Mouse (Mus musculus) intestine, embryonic 16.5 days (tissue): Measurements from ENCODE around the gene Ppp1r36. TPM values are rescaled to one million over a fixed set of nuclear protein-coding genes. Genes with fewer than 3 reads are reported as not detected.

Experiments used
- ATAC-seq: fragments of 200-750 bp; cut with Nextera tagmentation; 2 replicates; pipeline ENCODE4 v1.8.0; 2017; ENCODE audit warnings: moderate TSS enrichment, moderate library complexity
- H3K27ac ChIP-seq: fragments of 300-500 bp; sonication (generic); 2 replicates; pipeline ENCODE4 v1.5.1; 2014; ENCODE audit warnings: mild to moderate bottlenecking, low read length
- H3K27me3 ChIP-seq: fragments of 300-500 bp; sonication (generic); replicated peaks from 2 replicates; pipeline ENCODE4 v1.6.1; 2014; ENCODE audit warnings: low read length, control low read depth, mixed read lengths; ENCODE audit not compliant: control insufficient read depth, insufficient read depth
- H3K36me3 ChIP-seq: fragments of 300-500 bp; sonication (generic); 2 replicates; pipeline ENCODE4 v1.6.1; 2014; ENCODE audit warnings: low read length, control low read depth; ENCODE audit not compliant: control insufficient read depth, insufficient read depth
- H3K4me1 ChIP-seq: fragments of 300-500 bp; sonication (generic); 2 replicates; pipeline ENCODE4 v1.6.1; 2014; ENCODE audit warnings: low read length, control low read depth, mixed read lengths; ENCODE audit not compliant: control insufficient read depth, insufficient read depth
- H3K4me2 ChIP-seq: fragments of 300-500 bp; sonication (generic); 2 replicates; pipeline ENCODE4 v1.6.1; 2014; ENCODE audit warnings: low read depth, low read length, control low read depth
- H3K4me3 ChIP-seq: fragments of 300-500 bp; sonication (generic); 2 replicates; pipeline ENCODE4 v1.5.1; 2014; ENCODE audit warnings: mild to moderate bottlenecking, low read length
- H3K9ac ChIP-seq: fragments of 300-500 bp; sonication (generic); 2 replicates; pipeline ENCODE4 v1.6.1; 2014; ENCODE audit warnings: low read depth, low read length
- H3K9me3 ChIP-seq: fragments of 300-500 bp; sonication (generic); 2 replicates; pipeline ENCODE4 v1.6.1; 2016; ENCODE audit warnings: low read length, control low read depth; ENCODE audit not compliant: control insufficient read depth
- WGBS: fragments of 180-500 bp; shearing (Covaris S2); extraction: QIAGEN DNeasy Blood & Tissue Kit; methylation state at CpG from one replicate; pipeline ENCODE4 v1.1.7; 2014; 5-methylcytosine and 5-hydroxymethylcytosine counted together
- polyA plus RNA-seq: library from polyadenylated mRNA; unstranded; fragments of >200 nt; fragmentation: Nextera tagmentation; extraction: Ambion mirVana; gene quantifications from 2 replicates; pipeline ENCODE4 v1.2.1, GENCODE M21; 2015

Gene Ppp1r36
- polyA plus RNA-seq, 1 experiment from 2014 or later: 1.5 TPM

DNA sequence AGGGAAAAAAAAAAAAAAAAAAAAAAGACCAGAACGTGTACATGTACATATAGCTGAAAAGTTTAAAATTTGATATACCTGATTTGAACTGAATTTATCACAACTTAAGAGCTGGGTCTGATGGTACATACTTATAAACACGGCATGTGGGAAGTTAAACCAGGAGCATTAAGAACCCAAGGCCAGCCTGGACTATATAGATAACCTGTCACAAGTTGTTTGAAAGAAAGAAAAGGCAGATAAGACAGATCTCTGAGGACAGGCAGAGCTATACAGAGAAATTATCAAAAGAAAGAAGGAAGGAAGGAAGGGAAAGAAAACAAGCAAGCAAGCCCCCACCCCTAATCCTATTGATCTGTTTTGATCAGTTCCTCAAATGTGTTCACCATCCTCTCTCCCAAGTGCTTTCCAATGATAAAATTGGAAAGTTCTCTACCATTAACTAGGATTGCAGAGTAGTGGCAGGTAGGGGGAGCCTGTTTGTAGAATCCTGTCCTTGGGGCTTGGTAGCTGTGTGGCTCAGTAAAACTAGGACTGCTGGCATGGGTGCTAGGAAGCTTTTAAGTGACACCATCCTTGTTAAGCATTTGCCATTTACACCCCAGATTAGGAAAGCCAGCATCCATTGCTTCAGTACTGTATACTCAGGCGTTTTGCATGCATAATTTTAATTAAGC is 25.6 kb upstream of the Ppp1r36 start:
- Histone ChIP-seq H3K27ac (no peak overlapping the region), H3K4me2 (no peak overlapping the region), H3K9me3 (no peaks in the 10 kb centered on the region), H3K4me1 (no peaks in the 10 kb centered on the region), H3K9ac (no peak overlapping the region), H3K27me3 (no peaks in the 10 kb centered on the region), H3K36me3 (no peaks in the 10 kb centered on the region; the same call in 1 of the 2 replicates), H3K4me3 (no peak overlapping the region)
- WGBS: 67% methylated on average over 3 of the region's 3 CpGs
- no peak for ATAC-seq

DNA sequence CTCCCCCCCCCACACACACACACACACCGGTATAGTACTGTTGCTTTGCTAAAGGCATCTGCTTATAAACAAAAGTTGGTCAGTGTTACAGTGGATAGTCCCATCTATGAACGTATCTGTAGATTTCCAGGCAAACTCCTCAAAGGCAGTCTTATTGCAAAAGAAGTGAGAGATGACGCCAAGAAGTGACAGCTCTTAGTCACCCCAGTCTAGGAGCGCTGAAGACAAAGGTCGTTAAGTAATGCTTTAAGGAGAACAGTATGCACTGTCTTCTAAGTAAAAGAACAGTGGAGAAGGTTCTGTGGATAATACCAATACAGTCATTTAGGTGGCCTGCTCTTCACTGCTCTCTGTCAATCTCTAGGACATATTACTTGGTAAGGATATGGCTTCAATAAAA is 24.4 kb upstream of the Ppp1r36 start:
- no peaks in the 10 kb centered on the region for H3K27me3 ChIP-seq
- 76% methylated on average over 5 of the region's 5 CpGs for WGBS
- H3K36me3 ChIP-seq: no peaks in the 10 kb centered on the region; the same call in 1 of the 2 replicates
- no peak overlapping the region for H3K4me3 ChIP-seq
- H3K4me1 ChIP-seq: no peaks in the 10 kb centered on the region
- no peak overlapping the region for H3K27ac ChIP-seq
- no peak overlapping the region for H3K9ac ChIP-seq
- no peak overlapping the region for H3K4me2 ChIP-seq
- no peak for ATAC-seq
- H3K9me3 ChIP-seq: no peaks in the 10 kb centered on the region

DNA sequence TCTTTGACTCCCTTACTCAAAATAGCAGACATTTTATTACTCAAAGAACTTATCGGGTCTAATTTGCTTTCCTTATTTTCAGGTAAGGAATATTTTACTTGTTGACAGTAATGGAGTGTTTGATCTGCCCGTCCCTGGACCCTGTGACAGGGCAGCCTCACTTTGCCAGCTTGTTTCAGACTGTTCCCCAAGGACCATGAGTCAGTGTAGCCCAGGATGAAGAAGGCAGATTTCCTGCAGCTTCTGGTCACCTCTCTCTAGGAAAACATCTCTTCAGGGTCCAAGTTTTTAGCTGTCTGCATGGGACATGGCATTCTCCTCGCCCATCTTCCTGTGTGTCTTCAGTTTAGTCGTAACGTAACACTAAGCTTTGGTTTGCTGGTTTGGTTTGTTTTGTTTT is 20.1 kb upstream of the Ppp1r36 start:
- 90% methylated on average over 5 of the region's 5 CpGs for WGBS
- H3K4me2 ChIP-seq: no peak overlapping the region
- H3K4me1 ChIP-seq: no peaks in the 10 kb centered on the region
- H3K27me3 ChIP-seq: no peaks in the 10 kb centered on the region
- no peaks in the 10 kb centered on the region for H3K9me3 ChIP-seq
- H3K27ac ChIP-seq: no peak overlapping the region
- no peak overlapping the region for H3K4me3 ChIP-seq
- no peak for ATAC-seq
- H3K36me3 ChIP-seq: no peaks in the 10 kb centered on the region
- H3K9ac ChIP-seq: no peak overlapping the region

DNA sequence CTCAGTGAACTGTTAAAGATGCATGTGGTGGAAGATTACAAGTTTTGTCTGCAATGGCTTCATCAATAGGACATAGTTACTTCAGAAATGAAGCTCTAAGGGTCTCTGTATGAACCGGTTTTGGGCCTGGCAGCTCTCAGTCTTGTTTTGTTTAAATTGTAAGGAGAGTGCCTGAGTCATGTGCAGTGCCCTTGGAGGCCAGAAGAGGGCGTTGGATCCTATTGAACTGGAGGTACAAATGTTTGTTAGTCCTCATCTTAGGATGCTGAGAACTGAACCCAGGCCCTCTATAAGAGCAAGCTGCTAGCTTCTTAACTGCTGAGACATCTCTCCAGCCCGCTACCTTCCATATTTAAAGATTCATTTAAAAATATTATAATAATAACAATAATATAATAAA is 15.7 kb upstream of the Ppp1r36 start:
- Histone ChIP-seq H3K4me1 (peaks cover 21% of the 10 kb centered on the region), H3K9me3 (no peaks in the 10 kb centered on the region), H3K36me3 (no peaks in the 10 kb centered on the region), H3K27me3 (peaks cover 19% of the 10 kb centered on the region), H3K4me3 (no peak overlapping the region), H3K9ac (no peak overlapping the region), H3K27ac (no peak overlapping the region), H3K4me2 (no peak overlapping the region)
- 52% methylated on average over 3 of the region's 3 CpGs for WGBS
- ATAC-seq: no peak

DNA sequence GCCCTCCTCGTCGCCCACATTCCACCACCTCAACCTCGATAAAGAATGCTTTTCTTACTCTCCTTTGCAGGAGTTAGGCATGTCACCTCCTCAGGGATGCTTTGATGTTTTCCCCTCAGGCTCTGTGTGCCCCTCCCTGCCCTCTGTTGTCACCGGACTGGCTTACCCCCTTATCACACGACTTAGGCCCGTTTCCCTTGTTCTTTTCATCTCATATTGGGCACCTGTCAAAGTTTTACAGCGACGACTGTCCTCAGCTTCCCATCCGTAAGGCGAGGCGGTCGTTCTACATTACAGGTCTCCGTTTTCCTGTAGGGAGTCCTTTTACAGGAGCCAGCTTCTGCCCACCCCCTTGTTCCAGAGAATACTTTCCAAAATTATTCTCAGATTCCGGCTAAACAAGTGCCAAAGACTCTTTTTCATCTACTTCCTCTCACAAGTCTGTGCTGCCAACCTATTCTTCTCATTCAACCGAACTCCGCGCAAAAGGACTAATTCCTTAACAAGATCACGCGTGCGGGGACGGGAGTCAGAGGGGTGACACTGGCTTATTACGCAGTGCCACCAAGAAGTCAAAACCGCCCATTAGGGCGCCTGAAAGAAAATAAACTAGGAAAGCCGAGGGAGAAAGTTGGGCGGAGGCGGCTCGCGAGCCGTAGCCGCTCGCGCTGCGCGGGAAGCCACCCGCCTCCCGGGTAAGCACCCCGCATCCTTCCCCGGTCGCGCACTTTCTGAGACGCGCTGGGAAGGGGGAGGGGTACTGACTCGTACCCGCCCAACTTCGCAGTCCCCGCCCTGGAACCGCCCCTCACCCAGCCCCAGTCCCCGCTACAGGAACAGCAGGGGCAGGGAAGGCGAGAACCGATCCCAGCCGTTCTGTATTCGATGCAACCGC is 14.1 kb upstream of the Ppp1r36 start:
- H3K36me3 ChIP-seq: no peaks in the 10 kb centered on the region
- H3K9ac ChIP-seq: peak overlapping the region; percentile 79
- H3K4me3 ChIP-seq: peak overlapping the region; percentile 78
- peak overlapping the region; percentile 95 for H3K27ac ChIP-seq
- H3K9me3 ChIP-seq: no peaks in the 10 kb centered on the region
- peak; percentile 93 for ATAC-seq
- 2% methylated on average over 51 of the region's 54 CpGs for WGBS
- peaks cover 21% of the 10 kb centered on the region for H3K4me1 ChIP-seq
- H3K27me3 ChIP-seq: peaks cover 27% of the 10 kb centered on the region
- H3K4me2 ChIP-seq: peak overlapping the region; percentile 81

DNA sequence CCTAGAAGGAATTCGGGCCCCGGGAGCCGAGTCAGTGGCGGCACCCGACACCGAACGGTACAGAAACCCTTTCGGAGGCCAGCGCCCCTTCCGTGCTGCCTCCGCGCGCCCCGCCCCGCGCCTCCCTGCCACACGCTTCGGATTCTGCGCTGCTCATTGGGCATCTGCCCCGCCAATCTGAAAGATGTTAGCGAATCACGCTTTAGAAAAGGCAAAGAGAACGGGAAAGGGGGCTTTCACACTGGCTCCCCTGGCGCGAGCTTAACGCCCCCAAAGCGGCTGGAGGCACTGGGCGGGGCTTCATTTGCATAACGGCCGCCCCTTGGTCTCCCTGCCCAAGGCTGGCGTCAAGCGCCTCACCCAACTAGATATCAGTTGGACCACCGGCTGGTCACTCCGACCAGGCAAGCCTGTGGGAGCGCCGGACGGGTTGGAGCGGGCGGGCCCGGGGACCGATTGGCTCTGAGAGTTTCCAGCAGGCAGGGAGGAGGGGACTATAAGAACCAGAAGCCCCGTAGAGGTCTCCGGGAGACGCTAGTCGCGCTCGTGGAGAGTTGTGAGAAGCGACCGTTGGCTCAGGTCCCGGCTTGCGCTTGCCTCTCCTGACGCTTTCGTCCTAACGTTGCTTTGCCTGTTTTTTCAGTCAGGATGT is 13.3 kb upstream of the Ppp1r36 start, which contains the start of gene Hspa2:
Hspa2 (plus strand) TSS at position 291 of the 652 bp plus-strand sequence.
- WGBS: under 1% methylated on average over 54 of the region's 54 CpGs
- no peaks in the 10 kb centered on the region for H3K9me3 ChIP-seq
- H3K27me3 ChIP-seq: peaks cover 27% of the 10 kb centered on the region
- peak within 1 kb of the TSS; percentile 78 for H3K4me3 ChIP-seq
- H3K4me2 ChIP-seq: peak within 1 kb of the TSS; percentile 93
- H3K36me3 ChIP-seq: no peaks in the 10 kb centered on the region
- peak within 1 kb of the TSS; percentile 95 for H3K27ac ChIP-seq
- H3K4me1 ChIP-seq: peaks cover 21% of the 10 kb centered on the region
- H3K9ac ChIP-seq: peak within 1 kb of the TSS; percentile 79
- ATAC-seq: peak; percentile 97

DNA sequence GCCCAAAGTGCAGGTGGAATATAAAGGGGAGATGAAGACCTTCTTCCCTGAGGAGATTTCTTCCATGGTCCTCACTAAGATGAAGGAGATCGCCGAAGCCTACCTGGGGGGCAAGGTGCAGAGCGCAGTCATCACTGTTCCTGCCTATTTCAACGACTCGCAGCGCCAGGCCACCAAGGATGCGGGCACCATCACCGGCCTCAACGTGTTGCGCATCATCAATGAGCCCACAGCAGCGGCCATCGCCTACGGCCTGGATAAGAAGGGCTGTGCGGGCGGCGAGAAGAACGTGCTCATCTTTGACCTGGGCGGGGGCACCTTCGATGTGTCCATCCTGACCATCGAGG is 12.5 kb upstream of the Ppp1r36 start:
- WGBS: 7% methylated on average over 20 of the region's 20 CpGs
- ATAC-seq: no peak
- no peak overlapping the region for H3K27ac ChIP-seq
- peak overlapping the region; percentile 93 for H3K4me2 ChIP-seq
- H3K4me3 ChIP-seq: peak overlapping the region; percentile 78
- H3K27me3 ChIP-seq: peaks cover 27% of the 10 kb centered on the region
- no peaks in the 10 kb centered on the region for H3K36me3 ChIP-seq
- peaks cover 21% of the 10 kb centered on the region for H3K4me1 ChIP-seq
- peak overlapping the region; percentile 62 for H3K9ac ChIP-seq
- H3K9me3 ChIP-seq: no peaks in the 10 kb centered on the region

DNA sequence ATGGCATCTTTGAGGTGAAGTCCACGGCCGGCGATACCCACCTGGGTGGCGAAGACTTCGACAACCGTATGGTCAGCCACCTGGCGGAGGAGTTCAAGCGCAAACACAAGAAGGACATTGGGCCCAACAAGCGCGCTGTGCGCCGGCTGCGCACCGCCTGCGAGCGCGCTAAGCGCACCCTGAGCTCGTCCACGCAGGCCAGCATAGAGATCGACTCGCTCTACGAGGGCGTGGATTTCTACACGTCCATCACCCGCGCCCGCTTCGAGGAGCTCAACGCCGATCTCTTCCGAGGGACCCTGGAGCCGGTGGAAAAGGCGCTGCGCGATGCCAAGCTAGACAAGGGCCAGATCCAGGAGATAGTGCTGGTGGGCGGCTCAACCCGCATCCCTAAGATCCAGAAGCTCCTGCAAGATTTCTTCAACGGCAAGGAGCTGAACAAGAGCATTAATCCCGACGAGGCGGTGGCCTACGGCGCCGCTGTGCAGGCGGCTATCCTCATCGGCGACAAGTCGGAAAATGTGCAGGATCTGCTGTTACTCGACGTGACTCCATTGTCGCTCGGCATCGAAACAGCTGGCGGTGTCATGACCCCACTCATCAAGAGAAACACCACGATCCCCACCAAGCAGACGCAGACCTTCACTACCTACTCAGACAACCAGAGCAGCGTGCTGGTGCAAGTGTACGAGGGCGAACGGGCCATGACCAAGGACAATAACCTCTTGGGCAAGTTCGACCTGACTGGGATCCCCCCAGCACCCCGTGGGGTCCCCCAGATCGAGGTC is 12.0 kb upstream of the Ppp1r36 start:
- no peak for ATAC-seq
- Histone ChIP-seq H3K4me2 (peak overlapping the region; percentile 93), H3K9me3 (no peaks in the 10 kb centered on the region), H3K4me1 (peaks cover 21% of the 10 kb centered on the region), H3K4me3 (peak overlapping the region; percentile 78), H3K36me3 (no peaks in the 10 kb centered on the region), H3K27ac (no peak overlapping the region), H3K9ac (no peak overlapping the region; the same call in none of the 2 replicates), H3K27me3 (peaks cover 27% of the 10 kb centered on the region)
- WGBS: 3% methylated on average over 64 of the region's 64 CpGs
